Mouse (Mus musculus) G1E (cell line): ENCODE measurements around the gene Golt1a.

Experiments used
- CTCF ChIP-seq: IDR thresholded peaks from 2 replicates; pipeline ENCODE4 v1.5.1; 2012; ENCODE audit warnings: low read depth, low read length, inconsistent platforms, mixed read lengths
- TAL1 ChIP-seq: conservative IDR thresholded peaks from 2 replicates; pipeline ENCODE4 v1.6.1; 2012; ENCODE audit warnings: low read depth, low read length, inconsistent platforms, mixed read lengths

GRCm38 (mm10) chr1:133268503-133268902 is 41.1 kb upstream of the Golt1a start:
- TF ChIP-seq CTCF (no peak), TAL1 (no peak)
